Mouse (Mus musculus): Measurements from ENCODE around the gene Polr3a.
"Not testable (repeated sequence)": the region's sequence is repeated elsewhere in the genome, so short reads cannot be mapped to it uniquely, and the experiment has no call there.

Polr3a gene

GRCm38 (mm10) chr14:24493256-24493655 lies 6.4 kb upstream of the Polr3a start:
- no peak for DNase-seq (ENCODE audit: low read depth, low spot score)

GRCm38 (mm10) chr14:24491266-24491981 lies 4.6 kb upstream of the Polr3a start:
- DNase-seq (ENCODE audit: low read depth, low spot score), result no peak

GRCm38 (mm10) chr14:24490468-24491265 lies 3.8 kb upstream of the Polr3a start:
- peak; percentile 97 for DNase-seq (ENCODE audit: low read depth, low spot score)

GRCm38 (mm10) chr14:24489772-24490171 lies 2.9 kb upstream of the Polr3a start:
- not testable (repeated sequence) for DNase-seq (ENCODE audit: low read depth, low spot score)

GRCm38 (mm10) chr14:24486241-24486767 lies 554 bp downstream of the Polr3a start:
- no peak for DNase-seq (ENCODE audit: low read depth, low spot score)

GRCm38 (mm10) chr14:24468806-24469205 lies 18.1 kb downstream of the Polr3a start:
- no peak for DNase-seq (ENCODE audit: low read depth, low spot score)

- DNase-seq (ENCODE audit: low read depth, low spot score), result no peak
Observed at GRCm38 (mm10) chr14:24458191-24458590, 28.7 kb downstream of the Polr3a start.

- not testable (repeated sequence) for DNase-seq (ENCODE audit: low read depth, low spot score)
Observed at GRCm38 (mm10) chr14:24443529-24443928, 43.3 kb downstream of the Polr3a start.

Measured in mesoderm, embryonic 11.5 days (tissue).